Mouse (Mus musculus) neural tube, embryonic 11.5 days (tissue): ENCODE data around the gene Stx7. TPM values are rescaled to one million over a fixed set of nuclear protein-coding genes. Genes with fewer than 3 reads are reported as not detected.

Experiments used
- ATAC-seq: fragments of 200-750 bp; cut with Nextera tagmentation; 2 replicates; pipeline ENCODE4 v1.8.0; 2017; ENCODE audit warnings: moderate number of reproducible peaks, mild to moderate bottlenecking, moderate TSS enrichment, moderate library complexity; ENCODE audit not compliant: insufficient read depth, low FRiP score, low TSS enrichment
- DNase-seq: peaks from one replicate; pipeline ENCODE4 v3.0.0-alpha.2; 2015; ENCODE audit warnings: low spot score
- H3K27ac ChIP-seq: fragments of 300-500 bp; sonication (generic); 2 replicates; pipeline ENCODE4 v1.5.1; 2014; ENCODE audit warnings: low read depth, mild to moderate bottlenecking, low read length
- H3K27me3 ChIP-seq: fragments of 300-500 bp; sonication (generic); 2 replicates; pipeline ENCODE4 v1.6.1; 2014; ENCODE audit warnings: mild to moderate bottlenecking, low read length, mixed read lengths; ENCODE audit not compliant: control insufficient read depth, insufficient read depth
- H3K36me3 ChIP-seq: fragments of 300-500 bp; sonication (generic); 2 replicates; pipeline ENCODE4 v1.6.1; 2014; ENCODE audit warnings: mild to moderate bottlenecking, low read length, moderate library complexity, mixed read lengths; ENCODE audit not compliant: control insufficient read depth, insufficient read depth
- H3K4me1 ChIP-seq: fragments of 300-500 bp; sonication (generic); 2 replicates; pipeline ENCODE4 v1.6.1; 2014; ENCODE audit warnings: low read length, mixed read lengths; ENCODE audit not compliant: control insufficient read depth, insufficient read depth
- H3K4me2 ChIP-seq: fragments of 300-500 bp; sonication (generic); 2 replicates; pipeline ENCODE4 v1.6.1; 2014; ENCODE audit warnings: low read depth, mild to moderate bottlenecking, moderate library complexity
- H3K4me3 ChIP-seq: fragments of 300-500 bp; sonication (generic); 2 replicates; pipeline ENCODE4 v1.5.1; 2014; ENCODE audit warnings: low read depth, low read length
- H3K9ac ChIP-seq: fragments of 300-500 bp; sonication (generic); 2 replicates; pipeline ENCODE4 v1.6.1; 2014; ENCODE audit warnings: mild to moderate bottlenecking, low read length
- H3K9me3 ChIP-seq: fragments of 300-500 bp; sonication (generic); 2 replicates; pipeline ENCODE4 v1.6.1; 2016; ENCODE audit warnings: low read length; ENCODE audit not compliant: control insufficient read depth
- WGBS: fragments of 180-500 bp; shearing (Covaris S2); extraction: QIAGEN DNeasy Blood & Tissue Kit; methylation state at CpG from one replicate; pipeline ENCODE4 v1.1.7; 2014; 5-methylcytosine and 5-hydroxymethylcytosine counted together
- polyA plus RNA-seq: library from polyadenylated mRNA; unstranded; fragments of >200 nt; fragmentation: Nextera tagmentation; extraction: Ambion mirVana; gene quantifications from 2 replicates; pipeline ENCODE4 v1.2.1, GENCODE M21; 2014

Stx7 gene
- polyA plus RNA-seq, 1 experiment from 2014 or later, result 126 TPM

DNA sequence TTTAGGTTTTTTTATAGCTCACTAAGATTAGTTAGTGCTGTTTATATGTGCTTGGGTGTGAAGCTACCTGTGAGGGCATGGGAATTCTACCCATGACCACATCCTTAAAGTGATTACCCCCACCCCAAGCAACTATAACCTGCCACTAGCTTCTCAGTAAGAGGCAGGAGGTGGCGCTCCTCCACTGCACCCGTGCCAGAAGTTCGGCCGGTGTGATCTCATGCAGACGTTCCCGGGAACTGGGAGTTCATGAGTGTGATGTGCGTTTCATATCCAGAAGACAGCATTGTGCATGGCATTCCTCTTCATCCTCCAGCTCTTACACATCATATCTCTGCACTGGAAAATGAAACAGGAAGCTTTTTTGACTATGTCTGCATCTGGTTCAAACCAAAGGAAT is 41.3 kb downstream of the Stx7 start:
- Histone ChIP-seq H3K36me3 (no peaks in the 10 kb centered on the region), H3K4me3 (no peak overlapping the region), H3K9me3 (no peaks in the 10 kb centered on the region), H3K4me1 (no peaks in the 10 kb centered on the region), H3K27ac (no peak overlapping the region), H3K9ac (no peak overlapping the region), H3K4me2 (no peak overlapping the region), H3K27me3 (no peaks in the 10 kb centered on the region)
- no peak for ATAC-seq
- WGBS, result 67% methylated on average over 7 of the region's 7 CpGs
- peak; percentile 31 for DNase-seq

DNA sequence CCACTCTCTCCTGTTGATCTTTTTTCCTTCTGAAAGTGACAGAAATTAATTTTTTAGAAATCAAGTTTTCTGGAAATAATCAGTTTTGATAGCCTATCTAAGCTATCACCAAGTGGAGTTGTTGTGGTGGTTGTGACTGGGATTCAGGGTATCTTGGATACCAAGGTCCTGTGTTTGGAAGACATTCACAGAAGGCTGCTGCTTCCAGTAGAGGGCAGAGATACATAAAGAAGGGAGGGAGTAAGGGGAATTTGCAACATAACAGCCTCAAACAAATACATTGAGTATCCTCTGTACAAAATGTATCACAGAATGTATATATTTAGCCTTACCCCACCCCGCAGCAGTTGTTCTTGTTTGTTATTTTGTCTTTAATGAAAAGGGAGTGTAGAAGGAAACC is 42.9 kb downstream of the Stx7 start:
- 72% methylated on average over 1 of the region's 1 CpGs for WGBS
- no peaks in the 10 kb centered on the region for H3K27me3 ChIP-seq
- no peaks in the 10 kb centered on the region for H3K9me3 ChIP-seq
- no peak overlapping the region for H3K4me3 ChIP-seq
- no peak for ATAC-seq
- no peak overlapping the region for H3K9ac ChIP-seq
- no peak overlapping the region for H3K27ac ChIP-seq
- no peak overlapping the region for H3K4me2 ChIP-seq
- no peaks in the 10 kb centered on the region for H3K4me1 ChIP-seq
- H3K36me3 ChIP-seq, result no peaks in the 10 kb centered on the region
- DNase-seq, result no peak

- Histone ChIP-seq H3K4me2 (no peak overlapping the region), H3K36me3 (no peaks in the 10 kb centered on the region), H3K9ac (no peak overlapping the region), H3K4me3 (no peak overlapping the region), H3K27me3 (no peaks in the 10 kb centered on the region), H3K4me1 (peaks cover 3% of the 10 kb centered on the region; the same call in 1 of the 2 replicates), H3K27ac (no peak overlapping the region), H3K9me3 (no peaks in the 10 kb centered on the region)
- WGBS, result 19% methylated on average over 12 of the region's 12 CpGs
- DNase-seq (peak; percentile 65), ATAC-seq (peak; percentile 88)
These were observed 50.2 kb downstream of the Stx7 start for GRCm38 (mm10) chr10:24199303-24199702.

DNA sequence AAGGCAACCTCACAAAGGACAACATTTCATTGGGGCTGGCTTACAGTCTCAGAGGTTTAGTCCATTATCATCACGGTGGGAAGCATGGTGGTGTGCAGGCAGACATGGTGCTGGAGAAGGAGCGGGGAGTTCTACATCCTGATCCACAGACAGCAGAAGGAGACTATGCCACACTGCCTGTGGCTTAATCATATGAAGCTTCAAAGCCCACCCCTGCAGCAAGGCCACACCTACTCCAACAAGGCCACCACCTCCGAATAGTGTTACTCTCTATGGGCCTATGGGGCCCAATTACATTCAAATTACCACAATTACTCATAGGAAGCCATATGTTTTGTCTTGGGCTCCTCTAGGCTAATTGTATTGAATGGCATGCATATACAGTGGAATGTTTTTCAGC is 51.0 kb downstream of the Stx7 start:
- DNase-seq (no peak), ATAC-seq (0 out of 2 replicates have a peak, but pooled peaks have one; percentile 21)
- H3K27me3 ChIP-seq, result no peaks in the 10 kb centered on the region

DNA sequence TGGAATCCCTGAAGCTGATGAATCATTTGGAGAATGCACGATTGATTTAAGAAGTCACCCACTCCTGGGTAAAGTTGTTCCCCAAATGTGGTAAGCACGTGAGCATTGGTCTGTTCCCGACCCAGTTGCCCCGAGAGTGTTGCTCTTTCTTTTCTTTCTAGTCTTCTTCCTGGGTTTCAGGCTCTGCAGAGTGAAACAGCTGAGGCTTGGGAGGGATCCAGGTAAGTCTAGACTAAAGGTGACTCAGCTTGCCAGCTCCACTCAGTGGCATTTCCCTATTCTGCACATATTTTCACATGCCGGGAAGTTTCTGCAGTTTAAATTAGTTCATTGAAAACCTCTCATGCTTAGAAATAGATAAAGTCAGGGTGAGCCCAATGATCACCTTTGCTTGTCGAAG is 61.0 kb downstream of the Stx7 start:
- Histone ChIP-seq H3K4me2 (no peak overlapping the region), H3K9me3 (no peaks in the 10 kb centered on the region), H3K9ac (no peak overlapping the region), H3K27ac (no peak overlapping the region), H3K4me3 (no peak overlapping the region), H3K27me3 (no peaks in the 10 kb centered on the region), H3K4me1 (no peaks in the 10 kb centered on the region), H3K36me3 (no peaks in the 10 kb centered on the region)
- ATAC-seq (no peak), DNase-seq (no peak)
- WGBS, result 91% methylated on average over 6 of the region's 6 CpGs

More for the DNA sequence above, 51.0 kb downstream of the Stx7 start:
- H3K4me2 ChIP-seq, result no peak overlapping the region
- H3K4me3 ChIP-seq, result no peak overlapping the region
- 57% methylated on average over 3 of the region's 3 CpGs for WGBS
- H3K4me1 ChIP-seq, result peaks cover 3% of the 10 kb centered on the region; the same call in 1 of the 2 replicates
- no peak overlapping the region for H3K9ac ChIP-seq
- H3K27ac ChIP-seq, result no peak overlapping the region
- H3K9me3 ChIP-seq, result no peaks in the 10 kb centered on the region
- H3K36me3 ChIP-seq, result no peaks in the 10 kb centered on the region

- Histone ChIP-seq H3K27ac (no peak overlapping the region), H3K4me2 (no peak overlapping the region), H3K4me1 (no peaks in the 10 kb centered on the region), H3K27me3 (no peaks in the 10 kb centered on the region), H3K9me3 (no peaks in the 10 kb centered on the region), H3K36me3 (no peaks in the 10 kb centered on the region), H3K9ac (no peak overlapping the region), H3K4me3 (no peak overlapping the region)
- DNase-seq (no peak), ATAC-seq (no peak)
- 71% methylated on average over 5 of the region's 5 CpGs for WGBS
These were observed 64.2 kb downstream of the Stx7 start for GRCm38 (mm10) chr10:24213297-24213696.

DNA sequence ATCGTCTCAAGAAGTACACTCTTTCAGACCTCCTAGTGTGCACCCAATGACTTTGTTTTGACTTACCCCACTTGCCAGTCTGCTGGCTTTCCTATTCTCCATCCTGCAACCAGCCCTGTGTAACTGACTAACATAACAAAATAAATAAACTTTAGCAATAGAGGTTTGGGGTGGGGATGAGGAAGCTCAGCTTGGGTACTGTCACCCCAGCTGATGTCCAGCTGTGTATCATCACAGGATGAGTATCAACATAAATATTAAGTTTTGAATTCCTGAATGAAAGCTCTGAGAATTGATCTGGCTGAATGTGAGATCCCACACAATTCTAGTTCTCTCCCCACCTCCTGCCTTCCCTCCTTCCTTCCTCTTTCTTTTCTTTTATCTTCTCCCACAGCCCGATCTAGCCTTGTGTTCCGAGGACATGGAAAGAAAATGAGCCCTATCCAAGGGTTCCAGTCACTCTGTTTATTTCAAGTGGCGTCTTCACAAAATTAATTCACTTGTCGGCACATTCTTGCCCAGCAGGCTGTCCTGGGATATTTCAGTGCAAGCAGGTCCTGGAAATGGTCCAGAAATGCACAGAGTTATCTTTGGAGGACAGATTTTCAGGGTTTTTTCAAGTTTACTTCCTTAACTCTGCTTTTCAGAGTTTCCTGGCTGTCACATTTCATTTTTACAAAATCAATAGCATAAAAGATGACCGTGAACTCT is 68.6 kb downstream of the Stx7 start:
- ATAC-seq (no peak), DNase-seq (no peak)
- Histone ChIP-seq H3K4me3 (no peak overlapping the region), H3K36me3 (no peaks in the 10 kb centered on the region), H3K9ac (no peak overlapping the region), H3K4me2 (no peak overlapping the region), H3K9me3 (no peaks in the 10 kb centered on the region), H3K27ac (no peak overlapping the region), H3K4me1 (no peaks in the 10 kb centered on the region), H3K27me3 (0 out of 2 replicates have a peak, but pooled peaks cover 2% of the 10 kb centered on the region)
- 67% methylated on average over 6 of the region's 6 CpGs for WGBS

DNA sequence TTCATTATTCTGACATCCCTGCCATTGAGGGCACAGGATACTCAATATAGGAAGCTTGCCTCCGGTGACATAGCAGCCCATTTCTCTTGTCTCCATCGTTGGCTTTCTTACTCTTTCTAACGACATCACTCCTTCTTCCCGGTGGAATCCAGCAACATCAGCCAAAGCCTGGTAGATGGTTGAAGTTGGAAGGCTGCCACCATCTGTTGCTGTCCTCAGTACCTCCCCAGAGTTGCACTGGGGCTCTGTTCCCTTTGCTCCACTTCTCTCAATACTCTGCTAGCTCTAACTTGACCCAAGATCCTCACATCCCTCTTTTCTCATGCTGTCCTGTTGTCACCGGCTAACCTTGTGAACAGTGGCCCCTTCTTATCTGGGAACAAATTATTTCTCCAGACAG is 71.8 kb downstream of the Stx7 start:
- H3K4me1 ChIP-seq, result peaks cover 6% of the 10 kb centered on the region
- H3K27me3 ChIP-seq, result peaks cover 16% of the 10 kb centered on the region
- no peak overlapping the region for H3K4me2 ChIP-seq
- no peak overlapping the region for H3K9ac ChIP-seq
- H3K27ac ChIP-seq, result no peak overlapping the region
- DNase-seq (no peak), ATAC-seq (no peak)
- H3K9me3 ChIP-seq, result no peaks in the 10 kb centered on the region
- H3K36me3 ChIP-seq, result no peaks in the 10 kb centered on the region
- no peak overlapping the region for H3K4me3 ChIP-seq
- WGBS, result 89% methylated on average over 5 of the region's 5 CpGs

DNA sequence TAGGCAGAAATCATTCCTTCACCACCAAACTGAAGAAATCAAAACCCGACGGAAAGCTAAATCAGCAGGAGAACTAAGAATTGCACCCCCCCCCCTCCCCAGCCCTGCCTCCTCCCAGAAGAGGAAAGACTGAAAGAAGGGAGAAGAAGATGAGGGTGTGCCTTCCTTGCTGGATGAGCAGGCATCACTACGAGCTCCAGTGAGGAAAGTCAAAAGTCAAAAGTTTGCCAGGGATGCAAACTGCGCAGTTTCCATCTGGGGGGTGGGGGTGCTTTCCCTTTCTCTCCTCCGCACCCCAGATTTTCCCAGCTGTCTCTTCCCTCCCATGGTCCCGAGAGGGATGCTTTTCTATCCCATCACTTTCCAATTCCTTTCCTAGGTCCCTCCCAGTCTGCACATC is 73.8 kb downstream of the Stx7 start:
- no peak for ATAC-seq
- no peak overlapping the region; the same call in 1 of the 2 replicates for H3K9ac ChIP-seq
- H3K4me1 ChIP-seq, result peaks cover 6% of the 10 kb centered on the region
- no peaks in the 10 kb centered on the region for H3K9me3 ChIP-seq
- H3K4me2 ChIP-seq, result peak overlapping the region; percentile 84
- peak; percentile 14 for DNase-seq
- H3K36me3 ChIP-seq, result no peaks in the 10 kb centered on the region
- H3K4me3 ChIP-seq, result peak overlapping the region; percentile 47
- H3K27me3 ChIP-seq, result peaks cover 16% of the 10 kb centered on the region
- no peak overlapping the region for H3K27ac ChIP-seq
- 17% methylated on average over 6 of the region's 6 CpGs for WGBS
